Mouse (Mus musculus) cortical plate, adult 2 months (tissue): ENCODE results near the gene Chchd2.

ENCODE experiments used
- CTCF ChIP-seq: fragments of 200-500 bp; IDR thresholded peaks from 2 replicates; pipeline ENCODE4 v1.5.1; 2011; ENCODE audit warnings: mild to moderate bottlenecking, control low read depth, low read length; ENCODE audit not compliant: insufficient read depth; ENCODE audit errors: extremely low read depth
- POLR2A ChIP-seq: fragments of 200-500 bp; IDR thresholded peaks from 2 replicates; pipeline ENCODE4 v1.6.1; 2011; ENCODE audit warnings: mild to moderate bottlenecking, low read length, control low read depth; ENCODE audit not compliant: insufficient read depth; ENCODE audit errors: extremely low read depth

GRCm38 (mm10) chr5:129864467-129864866 is 22.8 kb downstream of the Chchd2 start:
- TF ChIP-seq POLR2A: 0 out of 2 replicates have a peak, but pooled peaks have one; percentile 15
- TF ChIP-seq CTCF: peak; percentile 42
